Mouse (Mus musculus) kidney, adult 2 months (tissue): ENCODE results near the gene Fgd2. TPM values are rescaled to one million over a fixed set of nuclear protein-coding genes. Genes with fewer than 3 reads are reported as not detected.
A peak's percentile ranks its signal among the peaks of the same experiment; 100 is the strongest.

Experiments used
- DNase-seq: peaks from one replicate; pipeline ENCODE4 v3.0.0; 2021
- H3K27ac ChIP-seq: fragments of 200-500 bp; 2 replicates; pipeline ENCODE4 v1.5.1; 2012; ENCODE audit warnings: low read depth, low read length, control low read depth, inconsistent platforms; ENCODE audit not compliant: insufficient read depth
- H3K27me3 ChIP-seq: fragments of 200-500 bp; replicated peaks from 2 replicates; pipeline ENCODE4 v1.6.1; 2012; ENCODE audit warnings: mild to moderate bottlenecking, moderate library complexity, low read length, inconsistent platforms; ENCODE audit not compliant: control insufficient read depth, insufficient read depth
- H3K36me3 ChIP-seq: fragments of 200-500 bp; 2 replicates; pipeline ENCODE4 v1.6.1; 2012; ENCODE audit warnings: mild to moderate bottlenecking, moderate library complexity, low read length, inconsistent platforms; ENCODE audit not compliant: control insufficient read depth, insufficient read depth
- H3K4me1 ChIP-seq: fragments of 200-500 bp; 2 replicates; pipeline ENCODE4 v1.6.1; 2011; ENCODE audit warnings: low read length; ENCODE audit not compliant: control insufficient read depth, insufficient read depth
- H3K4me3 ChIP-seq: fragments of 200-500 bp; 2 replicates; pipeline ENCODE4 v1.5.1; 2011; ENCODE audit warnings: mild to moderate bottlenecking, low read depth, low read length, control low read depth; ENCODE audit not compliant: insufficient read depth
- CTCF ChIP-seq: fragments of 200-500 bp; conservative IDR thresholded peaks from 2 replicates; pipeline ENCODE4 v1.5.1; 2011; ENCODE audit warnings: low read depth, mild to moderate bottlenecking, control low read depth, low read length, moderate library complexity, mixed read lengths; ENCODE audit not compliant: insufficient read depth, insufficient read length
- POLR2A ChIP-seq: fragments of 200-500 bp; IDR thresholded peaks from one replicate; pipeline ENCODE4 v1.6.1; 2011; ENCODE audit warnings: low read depth, low read length, control low read depth
- WGBS: fragments of 180-500 bp; shearing (Covaris S2); methylation state at CpG from one replicate; pipeline ENCODE4 v1.1.7; 2018; 5-methylcytosine and 5-hydroxymethylcytosine counted together
- polyA plus RNA-seq: library from polyadenylated mRNA; depleted of rRNA; stranded (reverse); fragments of >200 nt; gene quantifications from 2 replicates; pipeline ENCODE4 v1.2.3, GENCODE M21; 2012

Gene Fgd2
- polyA plus RNA-seq, 1 experiment = 11.4 TPM

DNA sequence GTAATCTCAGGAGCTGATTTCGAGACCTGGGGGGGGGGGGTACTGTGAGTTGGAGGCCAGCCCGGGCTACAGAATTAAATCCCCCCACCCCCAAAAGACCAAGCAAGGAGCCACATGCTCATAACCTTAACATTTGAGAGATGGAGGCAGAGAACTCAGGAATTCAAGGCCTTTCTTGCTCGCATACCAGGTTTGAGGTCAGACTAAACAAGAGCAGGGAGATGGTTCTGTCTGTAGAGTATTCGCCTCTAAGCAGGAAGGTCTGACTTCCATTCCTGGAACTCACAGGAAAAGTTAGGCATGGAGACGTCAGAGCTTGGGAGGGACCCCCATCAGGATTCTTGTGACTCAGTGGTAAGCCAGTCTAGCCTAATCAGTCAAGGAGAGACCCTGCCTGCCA, 39.3 kb downstream of the Fgd2 start:
- no peaks in the 10 kb centered on the region for H3K4me1 ChIP-seq
- H3K27ac ChIP-seq = no peak overlapping the region
- DNase-seq = no peak
- no peaks in the 10 kb centered on the region for H3K36me3 ChIP-seq
- no peaks in the 10 kb centered on the region for H3K27me3 ChIP-seq
- TF ChIP-seq CTCF = no peak
- no peak for TF ChIP-seq POLR2A
- 87% methylated on average over 5 of the region's 5 CpGs for WGBS
- no peak overlapping the region for H3K4me3 ChIP-seq

DNA sequence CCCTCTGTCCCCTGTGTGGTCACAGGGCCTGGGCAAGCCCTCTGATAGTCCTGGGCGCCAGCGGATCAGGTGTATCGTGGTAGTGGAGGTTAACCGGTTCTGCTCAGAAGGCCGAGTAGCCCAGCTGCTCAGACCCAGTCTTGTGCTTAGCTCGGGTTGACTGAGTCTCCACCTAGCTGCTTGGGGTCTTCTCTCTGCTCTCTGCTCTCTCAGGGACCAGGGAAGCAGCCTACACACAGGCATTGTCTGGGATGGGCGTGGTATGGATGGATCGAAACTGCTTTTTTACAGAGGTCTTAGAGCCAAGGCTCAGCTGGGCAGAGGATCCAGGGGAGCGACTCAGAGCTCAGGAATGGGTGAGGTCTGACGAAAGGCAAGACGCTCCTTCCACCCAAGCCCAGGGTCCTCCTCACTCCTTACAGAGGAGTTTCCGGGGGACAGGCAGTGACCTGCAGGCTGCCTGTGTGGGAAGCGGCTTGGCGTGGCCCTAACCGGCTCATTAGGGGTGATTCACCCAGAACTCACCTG, 41.1 kb downstream of the Fgd2 start:
- 78% methylated on average over 15 of the region's 15 CpGs for WGBS
- Histone ChIP-seq H3K27me3 (no peaks in the 10 kb centered on the region), H3K4me1 (no peaks in the 10 kb centered on the region), H3K4me3 (no peak overlapping the region), H3K36me3 (no peaks in the 10 kb centered on the region), H3K27ac (no peak overlapping the region)
- DNase-seq = no peak
- no peak for TF ChIP-seq POLR2A

DNA sequence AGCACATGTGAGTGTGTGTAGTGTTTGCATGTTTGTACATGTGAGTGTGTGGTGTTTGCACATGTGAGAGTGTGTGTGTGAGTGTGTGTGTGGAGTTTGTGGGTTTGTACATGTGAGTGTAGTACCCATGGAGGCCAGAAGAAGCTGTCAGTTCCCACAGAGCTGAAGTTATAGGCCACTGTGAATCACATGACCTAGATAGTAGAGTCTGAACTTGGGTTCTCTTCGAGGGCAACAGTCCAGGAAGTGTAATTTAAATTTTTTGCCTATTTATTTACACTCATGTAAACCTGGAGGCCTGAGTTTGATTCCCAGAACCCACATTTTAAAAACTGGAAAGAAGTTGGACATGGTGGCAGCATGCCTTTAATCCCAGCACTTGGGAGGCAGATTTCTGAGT, 42.5 kb downstream of the Fgd2 start:
- H3K27me3 ChIP-seq = no peaks in the 10 kb centered on the region
- WGBS = 37% methylated on average over 1 of the region's 1 CpGs
- no peak for DNase-seq
- H3K4me1 ChIP-seq = no peaks in the 10 kb centered on the region
- no peak overlapping the region for H3K27ac ChIP-seq
- TF ChIP-seq CTCF (no peak), POLR2A (no peak)
- no peaks in the 10 kb centered on the region for H3K36me3 ChIP-seq
- H3K4me3 ChIP-seq = no peak overlapping the region

DNA sequence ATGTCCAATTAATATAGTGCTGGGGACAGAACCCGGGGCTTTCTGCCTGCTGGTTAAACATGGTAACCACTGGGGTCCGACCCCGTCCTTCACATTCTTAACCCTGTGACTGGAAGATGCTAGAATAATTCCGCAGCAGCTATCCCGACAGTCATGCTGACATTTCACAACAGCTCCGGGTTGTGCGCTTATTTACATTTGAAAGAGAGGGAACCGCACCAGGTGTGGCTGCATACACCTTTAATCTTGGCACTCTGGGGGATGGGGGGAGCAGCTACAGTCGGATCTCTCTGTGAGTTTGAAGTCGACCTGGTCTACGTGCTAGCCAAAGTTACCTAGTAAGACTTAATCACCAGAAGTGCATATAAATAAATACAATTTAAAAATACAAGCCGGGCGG, 44.8 kb downstream of the Fgd2 start:
- TF ChIP-seq POLR2A (no peak), CTCF (no peak)
- DNase-seq = no peak
- 81% methylated on average over 13 of the region's 13 CpGs for WGBS
- Histone ChIP-seq H3K4me1 (no peaks in the 10 kb centered on the region), H3K27me3 (no peaks in the 10 kb centered on the region), H3K36me3 (no peaks in the 10 kb centered on the region), H3K4me3 (no peak overlapping the region), H3K27ac (no peak overlapping the region)

DNA sequence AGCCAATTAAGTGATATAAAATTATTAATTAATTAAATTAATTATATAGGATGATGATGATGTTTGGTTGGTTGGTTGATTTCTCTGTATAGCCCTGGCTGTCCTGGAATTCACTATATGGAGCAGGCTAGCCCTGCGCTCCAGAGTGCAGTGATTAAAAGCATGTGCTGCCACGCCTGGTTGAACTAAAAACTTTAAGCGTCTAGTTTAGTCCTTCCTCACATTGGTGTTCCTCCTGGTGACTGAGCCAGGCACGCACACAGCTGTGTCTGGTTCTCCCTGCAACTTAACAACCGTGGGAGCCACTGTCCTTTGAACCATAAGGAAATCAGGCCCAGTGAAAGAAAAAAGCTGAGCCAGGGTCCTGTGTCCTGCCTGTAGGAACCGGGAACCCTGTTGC, 45.4 kb downstream of the Fgd2 start:
- TF ChIP-seq CTCF = no peak
- TF ChIP-seq POLR2A = no peak
- peak; percentile 34 for DNase-seq
- Histone ChIP-seq H3K36me3 (no peaks in the 10 kb centered on the region), H3K4me1 (no peaks in the 10 kb centered on the region), H3K27me3 (no peaks in the 10 kb centered on the region), H3K27ac (no peak overlapping the region), H3K4me3 (no peak overlapping the region)
- 42% methylated on average over 6 of the region's 6 CpGs for WGBS

DNA sequence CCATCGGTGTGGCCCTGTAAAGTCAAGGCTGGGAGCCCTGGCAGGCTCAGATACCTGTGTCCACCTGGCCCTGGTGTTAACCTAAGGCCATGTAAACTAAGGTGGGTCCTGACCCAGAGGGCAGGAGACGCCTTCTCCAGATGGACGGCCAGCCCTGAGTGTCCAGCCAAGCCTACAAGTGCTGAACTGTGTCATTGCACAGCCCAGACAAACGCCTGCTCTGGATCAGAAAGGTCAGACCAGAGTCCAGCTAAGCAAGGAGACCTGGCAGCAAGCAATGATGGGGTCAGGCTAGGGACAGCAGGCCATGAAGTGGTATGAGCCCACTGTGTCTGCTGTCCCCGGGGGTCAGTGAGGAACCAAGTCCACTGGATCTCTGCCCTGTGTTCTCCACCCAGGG, 46.7 kb downstream of the Fgd2 start:
- WGBS = 63% methylated on average over 5 of the region's 5 CpGs
- peak; percentile 67 for DNase-seq
- H3K27me3 ChIP-seq = no peaks in the 10 kb centered on the region
- no peaks in the 10 kb centered on the region for H3K36me3 ChIP-seq
- no peaks in the 10 kb centered on the region for H3K4me1 ChIP-seq
- no peak overlapping the region for H3K27ac ChIP-seq
- no peak for TF ChIP-seq POLR2A
- no peak for TF ChIP-seq CTCF
- H3K4me3 ChIP-seq = no peak overlapping the region

DNA sequence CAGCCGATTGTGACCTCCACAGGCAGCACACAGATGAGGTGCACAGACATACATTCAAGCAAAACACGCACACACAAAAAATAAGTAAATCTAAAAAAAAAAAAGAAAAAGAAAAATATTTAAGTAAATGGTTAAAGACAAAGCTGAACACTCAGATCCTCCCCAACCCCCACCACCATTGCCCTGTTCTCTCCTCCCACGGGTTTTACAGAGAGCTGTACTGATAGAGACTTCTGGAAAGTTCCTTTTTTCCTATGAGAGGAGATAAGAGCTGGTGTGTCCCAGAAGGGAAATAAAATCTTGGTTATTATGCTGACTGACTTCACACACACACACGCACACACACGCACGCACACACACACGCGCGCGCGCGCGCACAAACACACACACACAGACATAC, 47.6 kb downstream of the Fgd2 start:
- no peak for TF ChIP-seq CTCF
- no peak for TF ChIP-seq POLR2A
- 92% methylated on average over 13 of the region's 13 CpGs for WGBS
- H3K27me3 ChIP-seq = no peaks in the 10 kb centered on the region
- H3K4me1 ChIP-seq = no peaks in the 10 kb centered on the region
- H3K27ac ChIP-seq = no peak overlapping the region
- DNase-seq = no peak
- no peak overlapping the region for H3K4me3 ChIP-seq
- H3K36me3 ChIP-seq = no peaks in the 10 kb centered on the region

DNA sequence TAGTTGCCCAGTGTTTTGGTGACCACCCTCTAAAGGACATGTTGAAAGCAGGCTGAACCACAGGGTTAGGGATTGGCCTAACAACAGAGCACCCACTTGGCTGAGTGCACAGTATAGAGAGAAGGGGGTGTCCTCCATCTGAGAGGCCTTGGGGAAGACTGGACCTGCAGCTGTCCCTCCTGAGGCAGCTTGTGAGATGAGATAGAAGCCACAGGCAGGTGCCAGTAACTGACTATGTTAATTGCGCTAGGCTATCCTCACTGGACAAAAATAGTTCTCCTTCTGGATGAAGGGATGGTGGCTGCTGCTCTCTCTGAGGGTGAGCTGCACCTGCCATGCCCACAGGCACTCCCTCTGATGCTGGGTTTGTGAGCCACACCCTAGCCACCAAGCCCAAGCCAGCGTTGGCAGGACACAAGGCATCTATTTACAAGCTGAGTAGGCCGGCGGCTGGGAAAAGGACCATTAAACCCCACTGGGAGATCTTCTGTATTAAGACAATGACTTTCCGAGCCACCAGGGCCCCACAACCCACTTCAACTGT, 49.2 kb downstream of the Fgd2 start:
- no peaks in the 10 kb centered on the region for H3K27me3 ChIP-seq
- no peak overlapping the region for H3K4me3 ChIP-seq
- H3K4me1 ChIP-seq = no peaks in the 10 kb centered on the region
- no peak overlapping the region for H3K27ac ChIP-seq
- no peaks in the 10 kb centered on the region for H3K36me3 ChIP-seq
- WGBS = 83% methylated on average over 5 of the region's 5 CpGs
- no peak for DNase-seq
- TF ChIP-seq CTCF (no peak), POLR2A (no peak)
